Mouse (Mus musculus) megakaryocyte, embryonic 14.5 days (primary cell): ENCODE results near the gene Sar1b.

Source experiments
- FLI1 ChIP-seq: IDR thresholded peaks from 2 replicates; pipeline ENCODE4 v1.6.1; 2012; ENCODE audit warnings: low read length, inconsistent platforms, mixed read lengths
- GATA1 ChIP-seq: IDR thresholded peaks from 3 replicates; pipeline ENCODE4 v1.6.1; 2012; ENCODE audit warnings: mixed read lengths, low read length, inconsistent platforms, borderline replicate concordance

DNA sequence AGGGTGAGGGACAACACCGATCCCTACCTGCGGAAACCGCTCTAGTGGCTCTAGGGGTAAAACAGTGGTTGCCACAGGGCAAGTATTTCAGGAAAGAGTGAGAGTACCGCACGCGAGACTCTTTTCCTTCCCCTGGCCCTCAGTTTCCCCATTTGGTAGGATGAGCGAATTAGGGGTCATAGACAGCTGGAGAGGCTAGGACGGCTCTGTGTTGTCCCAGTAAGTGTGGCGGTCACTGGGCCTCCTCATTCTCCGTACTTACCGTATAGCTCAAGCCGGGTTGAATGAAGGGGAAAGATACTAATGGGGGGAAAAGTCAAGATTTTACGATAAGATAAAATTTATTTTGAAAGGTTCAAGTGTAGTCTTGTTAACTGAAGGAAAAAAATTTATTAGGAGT lies 468 bp downstream of the Sar1b start:
- TF ChIP-seq GATA1 (no peak), FLI1 (no peak)
